Mouse (Mus musculus) limb, embryonic 11.5 days (tissue): Measurements from ENCODE around the gene Dvl1. TPM values are rescaled to one million over a fixed set of nuclear protein-coding genes. Genes with fewer than 3 reads are reported as not detected.

ENCODE experiments used
- ATAC-seq: fragments of 200-750 bp; cut with Nextera tagmentation; 2 replicates; pipeline ENCODE4 v1.8.0; 2017; ENCODE audit warnings: low read depth; ENCODE audit not compliant: insufficient number of reproducible peaks, low FRiP score, low TSS enrichment
- DNase-seq: peaks from one replicate; pipeline ENCODE4 v3.0.0-alpha.2; 2015; ENCODE audit warnings: low spot score
- H3K27ac ChIP-seq: fragments of 300-500 bp; sonication (generic); replicated peaks from 2 replicates; pipeline ENCODE4 v1.5.1; 2014; ENCODE audit warnings: low read depth, mild to moderate bottlenecking, low read length
- H3K27me3 ChIP-seq: fragments of 300-500 bp; sonication (generic); 2 replicates; pipeline ENCODE4 v1.6.1; 2014; ENCODE audit warnings: mild to moderate bottlenecking, low read length, mixed read lengths; ENCODE audit not compliant: control insufficient read depth, insufficient read depth
- H3K36me3 ChIP-seq: fragments of 300-500 bp; sonication (generic); 2 replicates; pipeline ENCODE4 v1.6.1; 2014; ENCODE audit warnings: mild to moderate bottlenecking, low read length, moderate library complexity, mixed read lengths; ENCODE audit not compliant: control insufficient read depth, insufficient read depth
- H3K4me1 ChIP-seq: fragments of 300-500 bp; sonication (generic); 2 replicates; pipeline ENCODE4 v1.6.1; 2014; ENCODE audit warnings: low read length, mixed read lengths; ENCODE audit not compliant: control insufficient read depth, insufficient read depth
- H3K4me2 ChIP-seq: fragments of 300-500 bp; sonication (generic); 2 replicates; pipeline ENCODE4 v1.6.1; 2014; ENCODE audit warnings: low read depth, mild to moderate bottlenecking, moderate library complexity; ENCODE audit not compliant: severe bottlenecking
- H3K4me3 ChIP-seq: fragments of 300-500 bp; sonication (generic); 2 replicates; pipeline ENCODE4 v1.5.1; 2014; ENCODE audit warnings: low read depth, low read length
- H3K9ac ChIP-seq: fragments of 300-500 bp; sonication (generic); 2 replicates; pipeline ENCODE4 v1.6.1; 2014; ENCODE audit warnings: mild to moderate bottlenecking, low read length
- H3K9me3 ChIP-seq: fragments of 300-500 bp; sonication (generic); 2 replicates; pipeline ENCODE4 v1.6.1; 2016; ENCODE audit warnings: low read length; ENCODE audit not compliant: control insufficient read depth
- WGBS: fragments of 180-500 bp; shearing (Covaris S2); extraction: QIAGEN DNeasy Blood & Tissue Kit; methylation state at CpG from one replicate; pipeline ENCODE4 v1.1.7; 2014; 5-methylcytosine and 5-hydroxymethylcytosine counted together
- polyA plus RNA-seq: library from polyadenylated mRNA; unstranded; fragments of >200 nt; fragmentation: Nextera tagmentation; extraction: Ambion mirVana; gene quantifications from 2 replicates; pipeline ENCODE4 v1.2.1, GENCODE M21; 2014

Gene Dvl1
- polyA plus RNA-seq, 1 experiment from 2014 or later, result 9.1 TPM

- peak overlapping the region; percentile 55; the same call in 1 of the 2 replicates for H3K4me2 ChIP-seq
- 40% methylated on average over 38 of the region's 38 CpGs for WGBS
- H3K9ac ChIP-seq, result no peak overlapping the region
- no peak overlapping the region for H3K4me3 ChIP-seq
- no peaks in the 10 kb centered on the region for H3K9me3 ChIP-seq
- no peak overlapping the region for H3K27ac ChIP-seq
- ATAC-seq (0 out of 2 replicates have a peak, but pooled peaks have one; percentile 5), DNase-seq (no peak)
- H3K4me1 ChIP-seq, result peaks cover 11% of the 10 kb centered on the region
- H3K36me3 ChIP-seq, result no peaks in the 10 kb centered on the region
- H3K27me3 ChIP-seq, result no peaks in the 10 kb centered on the region; the same call in 1 of the 2 replicates
These were observed 5.4 kb upstream of the Dvl1 start for GRCm38 (mm10) chr4:155841651-155842270.

DNA sequence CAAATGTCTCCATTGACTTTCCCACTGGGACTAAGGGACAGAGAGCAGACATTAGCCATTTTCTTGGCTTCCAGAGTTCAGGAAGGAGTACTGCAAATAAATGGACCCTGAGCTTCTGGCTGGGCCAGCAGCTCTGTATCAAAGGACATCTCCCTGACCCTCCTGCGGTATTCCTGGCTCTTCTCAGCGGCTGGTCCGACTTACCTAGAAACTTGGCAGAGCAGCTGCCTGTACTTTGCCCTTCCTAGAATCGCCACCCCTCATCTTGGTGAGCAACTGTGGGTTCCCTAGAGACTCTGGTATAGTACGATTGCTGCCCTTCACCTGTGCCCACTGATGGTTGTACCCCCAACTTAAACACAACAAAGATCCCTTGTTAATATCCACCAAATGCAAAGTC is 4.0 kb upstream of the Dvl1 start:
- no peaks in the 10 kb centered on the region; the same call in 1 of the 2 replicates for H3K27me3 ChIP-seq
- H3K4me1 ChIP-seq, result peaks cover 16% of the 10 kb centered on the region
- H3K4me3 ChIP-seq, result no peak overlapping the region
- no peak for DNase-seq
- H3K27ac ChIP-seq, result no peak overlapping the region
- no peak for ATAC-seq
- no peaks in the 10 kb centered on the region for H3K9me3 ChIP-seq
- no peak overlapping the region for H3K9ac ChIP-seq
- no peak overlapping the region for H3K4me2 ChIP-seq
- WGBS, result 88% methylated on average over 5 of the region's 5 CpGs
- H3K36me3 ChIP-seq, result no peaks in the 10 kb centered on the region

GRCm38 (mm10) chr4:155847591-155848352 is 570 bp downstream of the Dvl1 start:
- ATAC-seq, result peak; percentile 48

GRCm38 (mm10) chr4:155848434-155849095 is 1.4 kb downstream of the Dvl1 start:
- peak overlapping the region; percentile 76 for H3K4me3 ChIP-seq
- peaks cover 9% of the 10 kb centered on the region for H3K4me1 ChIP-seq
- ATAC-seq (no peak), DNase-seq (no peak)
- 67% methylated on average over 7 of the region's 7 CpGs for WGBS
- H3K27ac ChIP-seq, result no peak overlapping the region
- no peaks in the 10 kb centered on the region for H3K27me3 ChIP-seq
- peak overlapping the region; percentile 85 for H3K4me2 ChIP-seq
- H3K9me3 ChIP-seq, result no peaks in the 10 kb centered on the region
- peak overlapping the region; percentile 22; the same call in 1 of the 2 replicates for H3K9ac ChIP-seq
- no peaks in the 10 kb centered on the region for H3K36me3 ChIP-seq

More at GRCm38 (mm10) chr4:155847591-155848352, 570 bp downstream of the Dvl1 start:
- H3K9ac ChIP-seq, result peak overlapping the region; percentile 63
- H3K4me1 ChIP-seq, result peaks cover 9% of the 10 kb centered on the region
- 0 out of 2 replicates have a peak overlapping the region, but pooled peaks have one; percentile 1 for H3K27ac ChIP-seq
- peak overlapping the region; percentile 76 for H3K4me3 ChIP-seq
- H3K4me2 ChIP-seq, result peak overlapping the region; percentile 85
- no peaks in the 10 kb centered on the region for H3K9me3 ChIP-seq
- WGBS, result 3% methylated on average over 67 of the region's 69 CpGs
- H3K27me3 ChIP-seq, result no peaks in the 10 kb centered on the region
- no peaks in the 10 kb centered on the region for H3K36me3 ChIP-seq
- DNase-seq, result peak; percentile 63

- Histone ChIP-seq H3K36me3 (no peaks in the 10 kb centered on the region), H3K27ac (no peak overlapping the region), H3K4me2 (no peak overlapping the region), H3K9ac (no peak overlapping the region), H3K27me3 (no peaks in the 10 kb centered on the region), H3K9me3 (no peaks in the 10 kb centered on the region), H3K4me1 (peaks cover 9% of the 10 kb centered on the region), H3K4me3 (no peak overlapping the region)
- WGBS, result 87% methylated on average over 2 of the region's 2 CpGs
- ATAC-seq, result no peak
- DNase-seq, result no peak
These were observed 2.2 kb downstream of the Dvl1 start for GRCm38 (mm10) chr4:155849391-155849790.

DNA sequence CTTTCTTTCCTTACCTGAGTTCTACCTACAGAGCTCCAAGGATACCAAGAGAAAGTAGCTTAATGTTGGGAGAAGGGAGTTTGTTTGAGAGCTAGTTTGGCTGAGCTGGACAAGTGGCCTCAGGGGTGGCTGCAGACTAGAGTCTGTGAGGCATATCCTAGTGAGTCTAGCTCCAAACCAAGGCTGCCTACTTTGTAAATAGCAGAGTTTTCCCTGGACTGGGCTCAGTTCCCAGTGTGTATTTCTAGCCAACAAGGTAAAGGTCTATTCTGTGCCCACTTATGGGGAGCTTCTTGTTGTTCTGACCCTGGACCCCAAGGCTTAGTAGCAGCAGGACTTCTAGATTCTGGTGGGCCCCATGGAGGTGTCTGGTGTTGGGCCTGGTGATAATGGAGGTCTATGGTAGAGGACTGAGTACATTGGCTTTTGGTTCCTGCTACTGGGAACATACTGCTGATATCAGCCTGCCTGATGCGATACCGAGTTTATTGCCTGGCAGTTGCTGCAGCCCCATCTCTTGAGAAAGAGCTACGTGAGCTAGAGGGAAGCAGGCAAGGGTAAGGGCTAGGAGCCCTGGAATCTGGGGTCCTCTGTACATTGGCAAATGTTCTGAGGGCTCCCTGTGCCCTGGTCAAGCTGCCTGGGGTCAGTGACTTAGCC is 2.7 kb downstream of the Dvl1 start:
- no peaks in the 10 kb centered on the region for H3K36me3 ChIP-seq
- no peak for ATAC-seq
- no peaks in the 10 kb centered on the region for H3K9me3 ChIP-seq
- peaks cover 9% of the 10 kb centered on the region for H3K4me1 ChIP-seq
- 94% methylated on average over 3 of the region's 3 CpGs for WGBS
- no peak overlapping the region for H3K9ac ChIP-seq
- no peak overlapping the region for H3K27ac ChIP-seq
- no peak overlapping the region for H3K4me3 ChIP-seq
- no peak for DNase-seq
- H3K27me3 ChIP-seq, result no peaks in the 10 kb centered on the region
- no peak overlapping the region for H3K4me2 ChIP-seq

DNA sequence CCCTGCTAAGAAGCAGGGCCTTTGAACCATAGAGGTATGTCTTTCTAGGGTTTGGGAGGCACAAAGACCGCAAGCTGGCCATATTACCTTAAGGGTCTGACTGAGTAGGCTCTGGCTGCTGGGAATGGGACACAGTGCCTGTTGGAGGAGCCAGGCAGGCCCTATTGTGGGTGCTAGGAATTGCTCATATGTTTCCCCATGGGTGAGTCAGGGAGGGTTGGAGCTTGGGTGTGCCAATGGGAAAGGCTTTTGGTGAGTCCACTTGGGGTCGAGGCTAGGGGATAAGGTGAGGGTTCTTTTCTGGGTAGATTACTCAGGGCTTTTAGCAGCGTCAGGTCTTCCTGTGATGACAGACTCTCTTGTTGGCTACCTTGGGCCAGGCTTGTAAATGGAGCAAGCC is 4.2 kb downstream of the Dvl1 start:
- peaks cover 9% of the 10 kb centered on the region for H3K4me1 ChIP-seq
- 0 out of 2 replicates have a peak, but pooled peaks cover 2% of the 10 kb centered on the region for H3K36me3 ChIP-seq
- DNase-seq (no peak), ATAC-seq (no peak)
- no peak overlapping the region for H3K27ac ChIP-seq
- H3K9me3 ChIP-seq, result no peaks in the 10 kb centered on the region
- H3K4me2 ChIP-seq, result no peak overlapping the region
- H3K4me3 ChIP-seq, result no peak overlapping the region
- H3K9ac ChIP-seq, result no peak overlapping the region
- 94% methylated on average over 3 of the region's 3 CpGs for WGBS
- H3K27me3 ChIP-seq, result no peaks in the 10 kb centered on the region

DNA sequence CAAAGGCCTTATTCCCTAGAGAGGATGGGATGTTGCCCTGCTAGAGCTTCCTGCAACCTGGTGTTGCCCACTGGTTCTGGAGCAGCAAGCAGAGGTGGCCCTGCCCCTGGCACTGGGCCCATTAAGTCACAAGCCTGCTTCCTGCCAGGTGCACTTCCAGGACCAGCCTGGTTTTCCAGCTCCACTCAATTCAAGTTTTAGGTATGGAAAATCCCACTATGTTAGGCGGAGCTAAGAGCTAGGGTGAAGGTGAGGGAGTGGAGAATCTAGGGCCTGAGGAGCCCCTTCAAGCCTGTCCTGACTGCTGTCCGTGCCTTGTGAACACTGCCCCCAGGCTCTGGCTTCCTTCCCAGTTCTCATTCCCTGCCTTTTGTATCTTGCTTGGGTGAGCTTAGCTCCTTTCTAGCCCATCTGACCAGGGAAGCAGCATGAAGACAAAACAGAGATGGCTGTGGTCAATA is 4.8 kb downstream of the Dvl1 start:
- DNase-seq, result no peak
- no peaks in the 10 kb centered on the region for H3K27me3 ChIP-seq
- no peak overlapping the region for H3K4me2 ChIP-seq
- no peaks in the 10 kb centered on the region for H3K9me3 ChIP-seq
- H3K4me1 ChIP-seq, result peaks cover 9% of the 10 kb centered on the region
- H3K4me3 ChIP-seq, result no peak overlapping the region
- no peak for ATAC-seq
- no peak overlapping the region for H3K27ac ChIP-seq
- no peak overlapping the region for H3K9ac ChIP-seq
- 83% methylated on average over 2 of the region's 2 CpGs for WGBS
- H3K36me3 ChIP-seq, result 0 out of 2 replicates have a peak, but pooled peaks cover 2% of the 10 kb centered on the region
